Mouse (Mus musculus) intestine, embryonic 15.5 days (tissue): ENCODE results near the gene Chl1. TPM values are rescaled to one million over a fixed set of nuclear protein-coding genes. Genes with fewer than 3 reads are reported as not detected.

Experiments
- ATAC-seq: fragments of 200-750 bp; cut with Nextera tagmentation; 2 replicates; pipeline ENCODE4 v1.8.0; 2017; ENCODE audit warnings: moderate TSS enrichment, moderate library complexity
- H3K27ac ChIP-seq: fragments of 300-500 bp; sonication (generic); 2 replicates; pipeline ENCODE4 v1.5.1; 2015; ENCODE audit warnings: mild to moderate bottlenecking, inconsistent platforms
- H3K27me3 ChIP-seq: fragments of 300-500 bp; sonication (generic); replicated peaks from 2 replicates; pipeline ENCODE4 v1.6.1; 2015; ENCODE audit warnings: inconsistent platforms
- H3K36me3 ChIP-seq: fragments of 300-500 bp; sonication (generic); 2 replicates; pipeline ENCODE4 v1.6.1; 2015; ENCODE audit warnings: inconsistent platforms
- H3K4me1 ChIP-seq: fragments of 300-500 bp; sonication (generic); replicated peaks from 2 replicates; pipeline ENCODE4 v1.6.1; 2015; ENCODE audit warnings: inconsistent platforms
- H3K4me2 ChIP-seq: fragments of 300-500 bp; sonication (generic); replicated peaks from 2 replicates; pipeline ENCODE4 v1.6.1; 2015; ENCODE audit warnings: mild to moderate bottlenecking, inconsistent platforms
- H3K4me3 ChIP-seq: fragments of 300-500 bp; sonication (generic); replicated peaks from 2 replicates; pipeline ENCODE4 v1.5.1; 2015; ENCODE audit warnings: inconsistent platforms
- H3K9ac ChIP-seq: fragments of 300-500 bp; sonication (generic); 2 replicates; pipeline ENCODE4 v1.6.1; 2015; ENCODE audit warnings: inconsistent platforms
- H3K9me3 ChIP-seq: fragments of 300-500 bp; sonication (generic); 2 replicates; pipeline ENCODE4 v1.6.1; 2016; ENCODE audit warnings: inconsistent platforms
- WGBS: fragments of 180-500 bp; shearing (Covaris S2); methylation state at CpG from one replicate; pipeline ENCODE4 v1.1.7; 2015; 5-methylcytosine and 5-hydroxymethylcytosine counted together
- polyA plus RNA-seq: library from polyadenylated mRNA; unstranded; fragments of >200 nt; fragmentation: Nextera tagmentation; extraction: Ambion mirVana; gene quantifications from 2 replicates; pipeline ENCODE4 v1.2.1, GENCODE M21; 2015

Gene Chl1
- 3.4 and 3.9 TPM in 2 replicates for polyA plus RNA-seq

DNA sequence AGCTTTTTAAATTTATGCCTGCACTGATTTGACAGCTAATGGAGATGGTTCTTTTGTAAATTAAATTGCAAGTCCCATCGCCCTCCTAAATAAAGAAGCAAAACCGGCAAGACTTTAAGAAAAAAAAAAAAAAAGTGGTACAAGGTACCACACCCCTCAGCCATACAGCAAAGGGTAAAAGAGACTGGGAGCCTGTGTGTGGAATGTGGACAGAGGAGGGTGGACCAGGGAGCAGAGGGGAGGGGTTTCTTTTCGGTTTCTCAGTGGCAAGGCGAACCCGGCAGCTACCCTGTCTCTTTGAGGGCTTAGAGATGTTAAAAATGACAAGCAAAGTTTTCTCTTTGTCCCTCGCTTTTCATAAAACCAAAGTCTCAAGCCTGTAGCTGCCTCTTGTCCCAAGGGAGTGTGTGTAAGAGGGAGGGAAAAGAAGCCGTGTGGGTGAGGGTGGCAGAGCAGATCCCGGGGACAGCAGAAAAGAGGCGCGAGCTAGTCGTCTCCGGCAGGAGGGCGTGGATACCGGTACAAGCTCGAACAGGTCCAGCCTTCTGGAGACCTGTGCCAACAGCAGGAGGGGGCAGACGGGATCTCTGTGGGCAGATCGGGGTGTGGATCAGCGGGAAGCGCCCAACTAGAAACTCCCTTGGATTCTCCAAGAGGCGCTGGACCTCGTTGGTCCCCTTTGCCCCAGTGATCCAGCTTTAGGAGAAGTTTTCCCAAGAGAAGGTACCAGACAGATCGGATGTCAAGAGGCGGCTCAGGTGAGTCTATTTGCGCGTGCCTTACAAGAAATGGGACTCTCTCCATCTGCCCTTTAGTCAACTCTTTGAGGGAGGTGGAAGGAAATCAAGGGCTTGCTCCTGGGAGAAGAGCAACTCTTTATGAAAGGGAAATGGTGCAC lies at the start of gene Chl1:
Gene Chl1, plus strand, starts transcription at position 195 of the 898 bp plus-strand sequence.
- Histone ChIP-seq H3K4me1 (peaks cover 17% of the 10 kb centered on the region), H3K4me2 (peak within 1 kb of the TSS; percentile 73), H3K27ac (no peak within 1 kb of the TSS), H3K9ac (no peak within 1 kb of the TSS), H3K27me3 (peaks cover 21% of the 10 kb centered on the region), H3K36me3 (no peaks in the 10 kb centered on the region), H3K9me3 (no peaks in the 10 kb centered on the region), H3K4me3 (peak within 1 kb of the TSS; percentile 35)
- peak; percentile 57 for ATAC-seq
- WGBS, result 2% methylated on average over 25 of the region's 25 CpGs

DNA sequence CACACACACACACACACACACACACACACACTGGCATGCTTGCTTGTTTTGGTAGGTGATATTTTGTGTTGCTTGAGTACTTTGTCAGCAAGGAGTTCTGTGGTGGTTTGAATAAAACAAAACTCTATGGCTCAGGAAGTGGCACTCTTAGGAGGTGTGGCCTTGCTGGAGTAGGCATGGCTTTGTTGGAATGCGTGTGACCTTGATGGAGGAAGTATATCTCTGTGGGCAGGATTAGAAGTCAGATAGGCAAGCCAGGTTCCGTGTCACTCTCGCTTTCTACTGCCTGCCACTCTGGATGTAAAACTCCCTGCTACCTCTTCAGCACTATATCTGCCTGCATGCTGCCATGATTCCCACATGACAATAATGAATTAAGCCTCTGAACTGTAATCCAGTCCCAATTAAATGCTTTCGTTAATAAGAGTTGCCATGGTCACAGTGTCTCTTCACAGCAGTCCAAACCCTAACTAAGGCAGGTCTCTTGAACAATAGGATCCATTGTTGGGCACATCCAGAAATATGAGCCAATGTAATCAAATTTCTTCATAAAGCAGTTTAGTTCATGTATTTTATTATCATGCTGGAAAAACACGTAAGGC lies 44.8 kb upstream of the Chl1 start:
- no peak overlapping the region for H3K4me2 ChIP-seq
- no peaks in the 10 kb centered on the region for H3K27me3 ChIP-seq
- H3K36me3 ChIP-seq, result no peaks in the 10 kb centered on the region
- no peak for ATAC-seq
- 70% methylated on average over 5 of the region's 5 CpGs for WGBS
- H3K4me1 ChIP-seq, result no peaks in the 10 kb centered on the region
- no peak overlapping the region for H3K27ac ChIP-seq
- no peaks in the 10 kb centered on the region for H3K9me3 ChIP-seq
- no peak overlapping the region for H3K4me3 ChIP-seq
- H3K9ac ChIP-seq, result no peak overlapping the region

DNA sequence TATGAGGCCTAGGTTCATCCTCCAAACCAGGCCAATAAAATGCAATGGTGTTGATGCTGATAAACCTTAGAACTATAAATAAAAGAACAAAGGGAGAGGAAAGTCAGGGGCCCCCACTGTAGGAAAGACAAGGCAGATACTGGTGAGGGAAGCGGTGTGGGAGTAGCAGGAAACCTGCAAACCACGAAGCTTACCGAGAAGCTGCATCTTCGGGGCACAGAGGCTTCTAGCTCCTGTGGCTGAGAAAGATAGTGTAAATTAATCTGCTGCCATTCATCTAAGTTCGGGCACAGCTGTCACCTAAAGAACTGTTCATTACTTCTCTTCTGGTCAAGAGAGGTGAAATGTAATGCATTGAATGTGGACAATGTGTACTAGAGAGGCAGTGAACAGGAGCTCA lies 37.1 kb upstream of the Chl1 start:
- WGBS, result 40% methylated on average over 5 of the region's 5 CpGs
- H3K27ac ChIP-seq, result no peak overlapping the region

DNA sequence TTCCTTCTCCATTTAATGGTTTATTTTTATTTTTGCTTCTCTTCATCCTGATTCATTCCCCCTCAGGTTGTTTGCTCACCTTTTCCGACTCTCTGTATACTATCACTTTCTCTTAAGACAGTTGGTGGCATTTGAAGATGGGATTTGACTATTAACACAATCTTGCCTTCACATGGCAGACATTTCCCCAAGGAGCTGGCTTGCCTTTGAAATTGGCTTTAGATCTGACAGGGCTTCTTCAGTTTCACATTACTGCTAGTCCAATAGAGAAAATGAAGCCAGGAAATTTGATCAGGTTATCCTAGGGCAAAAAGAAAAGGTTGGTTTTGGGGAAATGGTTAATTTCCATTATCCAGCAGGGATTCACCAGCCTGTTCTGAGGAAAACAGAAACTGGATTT lies 23.2 kb upstream of the Chl1 start:
- no peaks in the 10 kb centered on the region for H3K27me3 ChIP-seq
- WGBS, result 72% methylated on average over 1 of the region's 1 CpGs
- ATAC-seq, result no peak
- H3K9ac ChIP-seq, result no peak overlapping the region
- H3K36me3 ChIP-seq, result no peaks in the 10 kb centered on the region
- H3K4me2 ChIP-seq, result no peak overlapping the region
- H3K4me3 ChIP-seq, result no peak overlapping the region
- H3K9me3 ChIP-seq, result no peaks in the 10 kb centered on the region
- no peak overlapping the region for H3K27ac ChIP-seq
- H3K4me1 ChIP-seq, result no peaks in the 10 kb centered on the region

More for the DNA sequence above, 37.1 kb upstream of the Chl1 start:
- H3K4me2 ChIP-seq, result no peak overlapping the region
- H3K4me1 ChIP-seq, result no peaks in the 10 kb centered on the region
- no peak overlapping the region for H3K9ac ChIP-seq
- H3K27me3 ChIP-seq, result no peaks in the 10 kb centered on the region
- no peak overlapping the region for H3K4me3 ChIP-seq
- no peaks in the 10 kb centered on the region for H3K36me3 ChIP-seq
- H3K9me3 ChIP-seq, result no peaks in the 10 kb centered on the region
- ATAC-seq, result no peak

DNA sequence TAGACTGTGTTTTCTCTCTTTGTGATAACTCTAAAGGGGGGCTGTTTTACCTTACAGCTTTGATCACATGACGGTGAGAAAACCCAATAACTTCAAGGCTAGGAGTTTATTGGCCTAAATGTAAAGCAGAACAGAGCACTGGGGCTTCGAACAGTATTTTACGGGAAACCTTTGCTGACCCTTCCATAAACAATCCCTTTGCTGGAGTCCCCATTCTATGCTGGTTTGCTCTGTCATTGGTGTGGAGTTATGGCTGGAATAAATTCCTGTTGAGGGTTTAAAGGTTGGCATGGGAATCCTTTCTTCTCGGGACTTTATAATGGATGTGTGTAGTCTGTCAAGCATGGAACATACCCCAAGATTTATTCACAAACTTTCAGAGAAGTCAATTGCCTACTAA lies 12.0 kb upstream of the Chl1 start:
- 46% methylated on average over 4 of the region's 4 CpGs for WGBS
- H3K9me3 ChIP-seq, result no peaks in the 10 kb centered on the region
- no peak overlapping the region for H3K4me3 ChIP-seq
- H3K27me3 ChIP-seq, result no peaks in the 10 kb centered on the region
- no peak for ATAC-seq
- H3K36me3 ChIP-seq, result no peaks in the 10 kb centered on the region
- no peaks in the 10 kb centered on the region for H3K4me1 ChIP-seq
- H3K27ac ChIP-seq, result no peak overlapping the region
- no peak overlapping the region for H3K4me2 ChIP-seq
- H3K9ac ChIP-seq, result no peak overlapping the region

DNA sequence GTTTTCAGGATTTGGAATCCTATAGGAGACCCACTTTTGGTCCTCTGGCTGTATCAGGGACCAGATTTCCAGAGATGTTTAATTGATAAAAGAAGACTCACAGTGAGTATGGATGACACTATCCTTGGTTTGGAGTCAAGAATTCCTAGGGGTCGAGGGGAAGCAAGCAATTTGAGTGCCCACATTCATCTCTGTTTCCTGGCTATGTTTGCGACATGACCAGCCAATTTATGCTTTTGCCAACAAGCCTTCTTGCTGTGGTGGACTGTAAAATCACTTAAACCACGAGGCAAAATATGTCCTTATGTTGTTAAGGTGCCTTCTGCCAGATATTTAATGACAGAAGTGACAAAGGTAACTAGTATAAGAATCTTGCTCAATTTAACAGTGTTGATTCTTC lies 6.3 kb upstream of the Chl1 start:
- ATAC-seq, result no peak
- Histone ChIP-seq H3K4me3 (no peak overlapping the region), H3K27ac (no peak overlapping the region), H3K27me3 (no peaks in the 10 kb centered on the region), H3K4me2 (no peak overlapping the region), H3K4me1 (no peaks in the 10 kb centered on the region), H3K36me3 (no peaks in the 10 kb centered on the region), H3K9ac (no peak overlapping the region), H3K9me3 (no peaks in the 10 kb centered on the region)
- WGBS, result 49% methylated on average over 3 of the region's 3 CpGs

DNA sequence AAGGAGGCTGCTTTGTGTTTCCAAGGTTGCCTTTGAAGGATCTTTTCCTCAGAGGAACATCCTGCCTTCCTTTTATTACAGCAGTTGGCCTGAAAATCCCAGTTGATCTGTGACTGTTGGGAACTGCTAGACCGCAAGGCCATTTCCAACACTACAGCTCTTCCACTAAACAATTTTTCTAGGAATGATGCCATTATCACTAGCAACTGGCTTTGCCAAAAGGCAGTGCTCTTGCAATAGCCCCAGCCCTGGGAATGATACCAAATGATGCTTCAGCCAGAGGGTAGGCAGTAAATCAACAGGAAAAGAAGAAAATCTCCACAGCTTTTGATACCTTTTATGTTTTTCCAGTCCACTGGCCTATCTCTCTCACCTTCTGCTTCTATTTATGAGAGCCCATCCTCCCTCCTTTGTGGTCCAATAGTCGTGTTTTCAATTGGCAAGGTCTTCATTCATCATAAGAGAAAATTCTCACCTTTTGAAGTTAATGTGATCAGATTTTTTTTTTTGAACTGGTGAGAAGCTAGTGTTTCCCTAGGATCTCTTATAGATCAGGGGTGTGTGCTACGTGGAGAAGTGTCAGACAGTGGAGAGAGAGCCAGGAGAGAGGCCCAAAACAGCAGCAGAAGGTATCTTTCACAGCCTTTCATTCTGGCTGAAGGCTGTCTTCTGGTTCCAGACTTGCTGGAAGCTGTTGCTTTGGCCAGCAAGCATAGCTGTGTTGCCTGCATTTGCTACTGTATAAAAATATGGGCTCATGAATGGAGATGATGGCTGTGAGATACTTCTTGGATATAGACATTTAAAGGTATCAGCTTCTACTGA lies 2.4 kb upstream of the Chl1 start:
- H3K4me1 ChIP-seq, result peaks cover 17% of the 10 kb centered on the region
- no peak for ATAC-seq
- H3K4me3 ChIP-seq, result no peak overlapping the region
- H3K27me3 ChIP-seq, result peaks cover 21% of the 10 kb centered on the region
- no peak overlapping the region for H3K4me2 ChIP-seq
- 67% methylated on average over 3 of the region's 3 CpGs for WGBS
- H3K36me3 ChIP-seq, result no peaks in the 10 kb centered on the region
- no peaks in the 10 kb centered on the region for H3K9me3 ChIP-seq
- H3K9ac ChIP-seq, result no peak overlapping the region
- H3K27ac ChIP-seq, result no peak overlapping the region

DNA sequence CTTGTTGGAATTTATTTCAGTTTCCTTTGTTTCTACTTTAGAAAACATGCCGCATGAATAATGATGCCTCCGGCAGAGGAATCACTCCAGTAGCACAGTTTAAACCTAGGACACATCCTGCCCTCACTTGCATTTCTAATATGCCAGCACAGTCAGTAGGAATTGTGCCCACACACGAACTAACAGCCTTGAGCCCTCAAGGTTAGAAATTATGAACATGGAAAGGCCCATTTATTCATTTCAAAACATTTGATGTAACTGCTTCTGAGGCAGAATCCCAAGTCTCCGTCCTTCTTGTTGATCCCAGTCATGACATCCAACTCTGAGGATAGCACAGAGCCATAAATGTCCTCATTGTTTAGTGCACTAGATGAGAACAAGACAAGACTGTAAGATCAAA lies 790 bp upstream of the Chl1 start:
- H3K9ac ChIP-seq, result no peak overlapping the region
- WGBS, result 68% methylated on average over 4 of the region's 4 CpGs
- no peak overlapping the region for H3K27ac ChIP-seq
- no peak for ATAC-seq
- no peak overlapping the region for H3K4me3 ChIP-seq
- no peaks in the 10 kb centered on the region for H3K9me3 ChIP-seq
- no peak overlapping the region for H3K4me2 ChIP-seq
- no peaks in the 10 kb centered on the region for H3K36me3 ChIP-seq
- H3K27me3 ChIP-seq, result peaks cover 21% of the 10 kb centered on the region
- peaks cover 17% of the 10 kb centered on the region for H3K4me1 ChIP-seq

DNA sequence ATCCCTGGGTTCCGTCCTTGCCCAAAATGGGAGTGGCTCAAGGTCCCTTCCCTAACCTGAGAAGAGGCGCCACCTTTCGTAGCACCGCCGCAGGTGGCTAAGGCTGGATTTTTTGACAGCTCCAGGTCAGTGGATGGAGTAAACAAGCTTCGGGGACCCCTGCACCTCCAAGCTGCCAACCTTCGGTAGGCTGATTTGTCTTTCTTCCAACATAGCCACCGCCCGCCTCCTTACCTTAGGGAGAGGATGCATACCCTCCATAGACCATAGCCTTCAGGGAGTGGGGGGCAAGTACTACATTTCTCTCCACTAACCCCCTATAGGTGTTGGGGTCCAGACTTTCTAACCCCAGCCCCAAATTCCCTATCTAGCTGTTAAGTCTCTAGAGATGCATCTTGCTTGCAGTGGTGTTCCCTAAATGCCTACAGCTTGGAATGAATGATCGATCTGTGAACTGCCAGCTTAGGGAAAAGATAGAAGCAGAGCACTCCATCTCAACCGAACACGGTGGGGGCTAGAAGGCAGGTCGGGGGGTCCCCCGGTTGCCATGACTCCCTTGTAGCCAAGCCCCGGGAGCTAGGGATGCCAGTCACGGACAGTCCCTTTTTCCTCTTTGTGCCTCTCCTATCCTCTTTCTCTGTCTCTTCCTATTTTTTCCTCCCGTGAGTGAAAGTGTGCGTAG lies 1.0 kb downstream of the Chl1 start:
- ATAC-seq, result peak; percentile 18; the same call in 1 of the 2 replicates
- peaks cover 21% of the 10 kb centered on the region for H3K27me3 ChIP-seq
- H3K4me3 ChIP-seq, result peak overlapping the region; percentile 35
- H3K9me3 ChIP-seq, result no peaks in the 10 kb centered on the region
- no peak overlapping the region for H3K27ac ChIP-seq
- H3K4me2 ChIP-seq, result peak overlapping the region; percentile 73
- WGBS, result 6% methylated on average over 18 of the region's 18 CpGs
- peaks cover 17% of the 10 kb centered on the region for H3K4me1 ChIP-seq
- no peaks in the 10 kb centered on the region for H3K36me3 ChIP-seq
- no peak overlapping the region for H3K9ac ChIP-seq

DNA sequence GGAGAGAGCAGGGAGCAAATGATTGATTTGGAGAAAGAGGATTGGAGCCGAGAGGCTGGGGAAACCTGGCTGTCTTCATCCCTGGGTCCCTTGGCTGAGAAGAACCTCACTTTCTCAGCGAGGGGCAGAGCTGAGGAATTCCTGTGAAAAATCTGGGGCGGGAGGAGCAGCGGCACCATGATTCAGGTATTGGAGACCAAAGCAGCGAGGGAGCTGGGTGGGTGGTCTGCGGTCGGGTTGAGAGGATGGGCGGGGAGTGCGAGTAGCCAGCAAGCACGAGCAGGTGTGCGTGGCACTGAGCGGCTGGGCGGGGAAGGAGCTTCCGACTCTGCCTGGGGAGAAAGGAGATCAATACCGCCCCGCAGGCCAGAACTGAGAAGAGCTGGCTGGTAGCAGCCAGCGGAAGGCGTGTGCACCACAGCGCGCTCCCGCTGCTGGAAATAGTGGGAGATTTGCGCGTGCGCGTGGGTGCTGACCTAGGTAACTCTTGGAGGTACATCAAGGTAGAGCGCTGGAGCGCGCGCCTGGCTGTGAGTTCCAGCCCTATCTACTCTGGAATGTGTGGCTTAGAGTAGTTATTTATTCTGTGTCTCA lies 1.7 kb downstream of the Chl1 start:
- H3K9me3 ChIP-seq, result no peaks in the 10 kb centered on the region
- peak; percentile 85 for ATAC-seq
- peaks cover 21% of the 10 kb centered on the region for H3K27me3 ChIP-seq
- WGBS, result under 1% methylated on average over 29 of the region's 29 CpGs
- H3K4me1 ChIP-seq, result peaks cover 17% of the 10 kb centered on the region
- 0 out of 2 replicates have a peak overlapping the region, but pooled peaks have one; percentile 32 for H3K9ac ChIP-seq
- peak overlapping the region; percentile 73 for H3K4me2 ChIP-seq
- peak overlapping the region; percentile 35 for H3K4me3 ChIP-seq
- H3K36me3 ChIP-seq, result no peaks in the 10 kb centered on the region
- no peak overlapping the region for H3K27ac ChIP-seq

DNA sequence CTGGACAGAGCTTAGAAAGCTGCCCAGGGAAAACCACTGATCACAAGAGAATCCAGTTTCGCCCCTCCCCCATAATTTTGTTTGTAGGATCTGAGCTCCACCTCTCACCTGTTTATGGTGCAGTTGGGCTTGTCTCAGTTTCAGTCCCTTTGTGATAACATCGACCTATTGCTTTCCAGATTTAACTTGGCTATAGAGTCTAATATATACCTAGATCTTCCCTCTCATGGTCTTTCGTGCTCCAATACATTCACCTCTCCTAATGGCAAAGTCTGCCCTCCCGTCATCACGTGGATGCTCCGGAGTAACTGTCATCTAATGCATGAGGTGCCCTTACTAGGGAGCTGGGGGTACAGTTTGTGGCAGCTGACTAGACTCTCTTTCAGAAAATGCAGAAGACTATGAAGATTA lies 2.5 kb downstream of the Chl1 start:
- H3K9ac ChIP-seq, result no peak overlapping the region
- H3K27ac ChIP-seq, result no peak overlapping the region
- 50% methylated on average over 6 of the region's 6 CpGs for WGBS
- peaks cover 17% of the 10 kb centered on the region for H3K4me1 ChIP-seq
- H3K9me3 ChIP-seq, result no peaks in the 10 kb centered on the region
- no peak overlapping the region for H3K4me2 ChIP-seq
- ATAC-seq, result no peak
- H3K4me3 ChIP-seq, result no peak overlapping the region
- peaks cover 21% of the 10 kb centered on the region for H3K27me3 ChIP-seq
- H3K36me3 ChIP-seq, result no peaks in the 10 kb centered on the region
